Mouse (Mus musculus) B cell, adult 67 days (primary cell): ENCODE results near the gene Nudt11. TPM values are rescaled to one million over a fixed set of nuclear protein-coding genes. Genes with fewer than 3 reads are reported as not detected.

Experiments
- total RNA-seq, 2 experiments: library from RNA; stranded (reverse); gene quantifications; 4 replicates each; pipeline ENCODE4 v1.2.4; 2023

Gene Nudt11
- not detected for total RNA-seq

DNA sequence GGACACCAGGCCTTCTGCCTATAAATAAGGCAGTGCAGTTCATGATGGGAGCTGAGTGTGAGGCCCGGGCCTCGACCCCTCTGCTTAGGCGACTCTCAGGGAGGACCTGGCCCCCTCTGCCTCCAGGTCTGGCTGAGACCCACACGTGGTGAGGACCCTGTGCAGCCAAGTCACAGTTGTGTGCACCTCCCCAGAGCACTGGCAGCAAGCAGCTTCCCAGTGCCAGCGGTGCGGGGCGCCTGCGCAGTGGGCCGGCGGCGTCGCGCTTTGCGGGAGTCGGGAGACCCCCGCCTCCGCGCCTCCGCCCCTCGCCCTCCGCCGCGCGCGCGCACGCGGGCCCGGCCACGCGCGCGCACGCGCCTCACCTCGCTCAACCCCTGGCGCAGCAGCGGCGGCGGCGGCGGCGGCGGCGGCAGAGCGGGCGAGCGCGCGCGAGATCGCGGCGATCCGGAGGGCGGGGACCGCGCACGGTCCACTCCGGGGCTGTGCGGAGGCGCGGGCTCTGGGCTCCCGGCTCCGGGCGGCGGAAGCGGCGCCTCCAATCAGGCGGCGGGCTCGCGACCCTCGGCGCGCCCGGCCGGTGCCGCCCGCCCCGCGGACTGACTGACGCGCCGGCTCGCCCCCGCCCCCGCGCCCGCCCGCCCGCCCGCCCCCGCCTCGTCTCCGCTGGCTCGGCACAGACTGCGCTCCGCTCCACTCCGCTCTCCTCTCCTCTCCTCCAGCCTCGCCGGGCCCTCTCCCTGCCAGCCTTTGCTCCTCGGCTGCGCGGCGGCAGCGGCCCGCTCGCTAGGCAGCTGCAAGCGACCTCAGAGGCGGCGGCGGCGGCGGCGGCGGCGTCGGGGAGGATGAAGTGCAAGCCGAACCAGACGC, at the start of gene Nudt11:
Gene Nudt11, plus strand, starts transcription at position 388 of the 870 bp plus-strand sequence.

DNA sequence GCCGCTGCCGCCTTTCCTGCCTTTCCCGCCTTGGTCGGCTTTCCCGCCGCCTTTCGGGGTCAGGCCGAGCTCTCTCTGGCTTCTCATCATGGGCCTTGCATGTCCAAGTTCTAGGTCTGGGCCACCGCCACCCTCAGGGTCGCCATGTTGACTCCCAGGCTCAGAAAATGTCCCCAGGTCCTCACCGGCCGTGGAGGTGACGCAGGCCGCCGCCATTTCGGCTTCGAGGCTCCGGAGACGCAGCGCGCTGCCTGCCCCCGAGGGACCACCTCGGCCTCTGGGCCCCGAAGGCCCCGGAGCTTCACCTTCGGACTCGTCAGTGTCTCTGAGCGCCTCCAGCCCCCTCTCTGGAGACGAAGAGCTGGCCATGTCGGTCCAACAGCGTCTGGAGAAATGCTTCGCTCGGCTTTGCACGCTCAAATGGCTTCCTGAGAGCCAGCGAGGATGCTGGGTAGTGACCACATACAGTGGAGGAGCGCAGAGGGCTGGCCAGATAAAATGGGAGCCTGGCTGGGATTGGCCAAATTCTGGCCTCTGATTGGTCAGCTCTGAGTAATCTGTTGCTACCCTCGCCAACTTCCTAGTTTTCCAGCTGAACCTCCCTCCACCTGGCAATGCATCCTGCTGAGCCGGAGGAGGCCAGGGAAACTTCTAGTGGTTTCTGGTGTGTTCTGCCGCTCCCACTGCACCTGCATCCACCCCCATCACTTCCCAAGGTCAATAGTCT, 35.9 kb downstream of the Nudt11 start, which contains the start of gene AU022751:
Gene AU022751, minus strand, starts transcription at position 466 of the 727 bp plus-strand sequence.

Other genes with a start within 250 kb of the Nudt11 start
- gene AU022751, start 36.0 kb downstream of the Nudt11 start, total RNA-seq = not detected
- not detected for gene Nudt10, start 125.6 kb downstream of the Nudt11 start, total RNA-seq